Comparison of ENCODE assay signal across 21 mouse cellular contexts in genomic region chr8:121511751-121512150, GRCm38 (mm10). TPM values are rescaled to one million over a fixed set of nuclear protein-coding genes. Genes with fewer than 3 reads are reported as not detected.
"Had no signal": no experiment of that assay in that cellular context is flagged by ENCODE, and none has a peak within 500 bp of the region (broad histone marks: within the 10 kb centered on the region; RNA-seq: fewer than 3 reads in every experiment).

No protein-coding gene starts in this region.

- DNase-seq: kidney, adult 11 months; kidney, adult 9 months; kidney, postnatal 36 days; liver, embryonic 13.5 days; liver, postnatal 0 days; lung, postnatal 36 days; right cerebral cortex, postnatal 4 days; spleen, adult 18-20 months; thymus, adult 18-20 months; thymus, postnatal 14 days had no signal

- H3K4me1 ChIP-seq: liver, embryonic 13.5 days; neural tube, embryonic 15.5 days had no signal

- H3K4me3 ChIP-seq: layer of hippocampus, adult 2 months; liver, embryonic 13.5 days; neural tube, embryonic 15.5 days had no signal

- H3K27ac ChIP-seq: kidney, postnatal 0 days; layer of hippocampus, adult 2 months; liver, embryonic 13.5 days; neural tube, embryonic 15.5 days had no signal

- ATAC-seq: liver, postnatal 0 days; lung, postnatal 0 days; midbrain, embryonic 16.5 days had no signal

RNA-seq across cellular contexts. Expression of gene 1700018B08Rik, which starts 32.4 kb away (rescaled TPM):
- total RNA-seq: layer of hippocampus, adult 2 months; layer of hippocampus, postnatal 10 days; megakaryocyte progenitor cell, adult 5-6 weeks had no signal
- polyA plus RNA-seq: intestine, embryonic 14.5 days; kidney, postnatal 0 days; limb, embryonic 14.5 days; liver, embryonic 13.5 days; liver, postnatal 0 days; lung, postnatal 0 days; midbrain, embryonic 16.5 days; neural tube, embryonic 11.5 days; neural tube, embryonic 15.5 days; stomach, embryonic 14.5 days had no signal
